Mouse (Mus musculus) heart, postnatal 25 days (tissue): ENCODE results near the gene Pabpc4l. TPM values are rescaled to one million over a fixed set of nuclear protein-coding genes. Genes with fewer than 3 reads are reported as not detected.
"Not testable (repeated sequence)": the region's sequence is repeated elsewhere in the genome, so short reads cannot be mapped to it uniquely, and the experiment has no call there.

ENCODE experiments used
- DNase-seq: peaks from one replicate; pipeline ENCODE4 v3.0.0; 2022; ENCODE audit warnings: low spot score
- intact Hi-C: fragments of 180-260 bp; cut with DNase I; formaldehyde crosslinking; loops from one replicate; pipeline ENCODE4 v1.15.1; 2025
- total RNA-seq, 2 experiments: library from RNA; stranded (reverse); gene quantifications; 2 replicates each; pipeline ENCODE4 v1.2.3; 2021

Pabpc4l gene
- total RNA-seq, result under 1 TPM; 0.57 to 0.59 TPM

DNA sequence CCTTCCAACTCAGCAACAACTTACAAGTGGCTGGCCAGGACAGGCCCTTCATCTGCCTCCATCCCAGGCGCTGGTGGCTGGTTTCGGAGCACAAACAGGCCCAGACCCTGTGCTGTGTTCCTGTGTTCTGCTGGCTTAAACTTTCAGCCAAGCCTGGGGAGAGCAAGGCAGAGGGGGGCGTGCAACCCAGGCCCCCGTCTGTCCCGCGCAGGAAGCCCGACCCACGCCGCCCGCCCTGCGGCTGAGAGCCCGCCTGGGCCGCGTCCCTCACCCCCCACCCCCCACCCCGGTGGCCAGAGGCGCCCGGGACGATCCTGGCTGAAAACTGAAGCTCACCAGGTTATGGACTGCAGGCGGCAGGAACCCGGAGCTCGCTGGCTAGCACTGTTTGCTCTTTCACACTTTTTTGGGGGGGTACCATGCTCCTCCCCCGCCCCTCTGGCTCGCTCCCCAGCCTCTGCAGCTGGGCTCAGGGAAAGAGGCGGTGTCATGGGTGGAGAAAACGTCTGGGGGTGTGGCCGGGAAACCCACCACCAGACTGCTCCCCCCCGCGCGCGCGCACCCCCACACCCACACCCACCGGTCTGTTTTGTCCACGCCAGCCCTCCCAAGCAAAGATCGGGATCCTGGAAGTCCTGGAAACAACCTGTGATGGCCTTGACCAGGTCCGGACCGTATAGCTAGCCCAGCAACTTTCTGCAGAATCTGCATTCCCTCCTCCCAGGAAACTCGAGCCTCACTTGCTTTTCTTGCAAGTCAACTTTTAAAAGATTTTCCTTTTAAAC, at the start of gene Pabpc4l:
Gene Pabpc4l (minus strand): TSS at position 739 of the 785 bp plus-strand sequence.
- DNase-seq, result peak; percentile 21
- intact Hi-C loops, result no loop called here

DNA sequence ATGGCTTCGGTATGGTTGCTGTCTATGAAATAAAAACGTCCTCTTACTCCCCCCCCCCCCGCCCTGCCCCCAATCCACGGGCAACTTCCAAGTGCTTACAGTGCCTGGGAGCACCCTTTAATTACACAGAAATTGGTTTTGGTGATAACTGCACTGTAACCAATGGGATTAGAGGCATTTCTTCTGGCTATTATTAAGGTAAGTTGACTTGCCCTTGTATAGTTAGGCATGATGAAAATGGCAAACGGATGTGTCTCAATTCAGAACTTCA, 42.9 kb upstream of the Pabpc4l start:
- DNase-seq, result no peak
- intact Hi-C loops, result no loop called here

DNA sequence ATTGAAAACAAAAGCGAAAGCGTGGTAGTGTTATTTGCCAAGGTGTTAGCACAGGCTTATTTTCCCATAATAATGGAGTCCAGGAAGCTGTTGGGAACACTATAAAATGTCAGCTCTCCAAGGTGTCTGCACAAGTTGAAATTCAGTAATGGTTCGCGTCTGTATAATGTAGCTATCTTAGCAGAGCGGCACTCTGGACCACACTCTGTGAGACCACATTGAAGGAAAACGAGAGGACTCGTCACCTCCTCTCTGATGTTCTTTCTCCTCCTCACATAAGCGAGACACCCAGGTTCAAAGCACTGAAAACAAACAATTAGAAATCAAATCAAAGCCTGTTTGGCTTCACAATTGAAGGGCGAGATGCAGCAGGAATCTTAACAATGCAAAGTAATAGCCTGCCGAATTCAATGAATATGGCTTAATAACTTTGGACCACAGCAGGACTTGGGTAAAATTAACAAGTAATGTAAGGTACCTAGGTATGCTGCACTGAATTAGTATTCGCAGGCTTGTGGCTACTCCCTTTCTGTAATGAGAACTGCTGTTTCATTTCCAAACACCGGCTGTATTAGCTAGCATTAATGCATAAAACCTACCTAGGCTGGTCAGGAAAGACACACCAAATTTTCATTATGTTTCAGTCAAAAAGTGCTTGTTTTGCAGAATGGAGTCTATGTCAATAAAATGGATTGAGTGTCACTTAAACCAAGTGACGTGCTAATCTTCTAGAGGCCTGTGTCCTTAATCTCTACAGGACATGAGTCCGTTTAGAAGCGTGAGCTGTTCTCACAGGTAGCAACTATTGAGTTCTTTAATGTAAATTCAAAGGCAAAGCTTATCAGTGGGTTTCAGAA, 42.3 kb upstream of the Pabpc4l start:
- intact Hi-C loops, result no loop called here
- no peak for DNase-seq

DNA sequence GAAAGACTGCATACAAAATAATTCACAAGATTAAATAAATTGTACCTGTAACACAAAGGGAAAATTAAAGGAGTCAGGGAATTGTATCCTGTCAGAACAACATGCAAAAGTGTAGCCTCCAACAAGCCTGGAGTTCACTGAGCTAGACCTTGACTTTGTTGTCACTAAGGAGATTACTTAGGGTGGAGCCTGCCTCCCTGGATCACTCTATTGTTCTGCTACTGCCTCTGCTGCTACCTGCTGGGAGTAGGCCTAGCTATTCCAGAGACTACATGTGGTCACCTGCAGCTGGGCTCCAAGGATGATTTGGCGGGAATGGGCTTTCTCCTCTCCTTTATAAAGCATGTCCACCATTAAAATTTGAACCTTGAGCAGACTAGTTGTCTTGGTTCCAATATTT, 38.1 kb upstream of the Pabpc4l start:
- DNase-seq, intact Hi-C loops: not testable (repeated sequence)

DNA sequence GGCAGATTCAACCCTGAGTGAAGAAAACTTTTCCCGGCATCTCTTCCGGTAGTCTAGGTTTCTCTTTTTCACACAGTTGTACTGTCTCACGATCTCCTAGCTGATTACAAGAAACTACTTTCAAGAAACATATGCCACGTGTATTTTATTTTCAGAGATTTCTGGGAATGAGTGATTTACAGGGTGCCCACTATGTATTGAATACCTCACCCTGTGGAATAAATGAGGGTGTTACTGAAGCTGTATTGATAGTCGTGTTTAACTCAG, 180 bp upstream of the Pabpc4l start:
- no peak for DNase-seq
- intact Hi-C loops, result no loop called here

DNA sequence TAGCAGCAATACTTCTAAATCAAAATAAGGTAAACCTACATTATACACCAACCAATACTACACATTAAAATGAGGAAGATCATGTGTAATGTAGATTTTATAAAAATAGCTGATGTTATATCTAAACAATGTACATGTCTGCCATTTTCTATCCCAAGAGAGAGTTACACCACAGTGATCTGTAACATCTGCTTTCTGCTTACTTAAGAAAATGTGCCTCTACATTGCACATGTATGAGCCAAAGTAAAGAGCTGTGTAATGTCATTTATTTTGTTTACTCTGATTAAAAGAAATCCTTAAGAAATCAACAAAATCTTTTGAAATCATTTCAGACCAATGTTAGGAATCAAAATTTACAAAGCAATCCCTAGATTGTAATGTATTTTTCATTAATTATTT, 16.6 kb downstream of the Pabpc4l start:
- intact Hi-C loops, result no loop called here
- no peak for DNase-seq
